Mouse (Mus musculus) heart, postnatal 0 days (tissue): ENCODE measurements around the gene Tnrc6a. TPM values are rescaled to one million over a fixed set of nuclear protein-coding genes. Genes with fewer than 3 reads are reported as not detected.
"Not testable (repeated sequence)": the region's sequence is repeated elsewhere in the genome, so short reads cannot be mapped to it uniquely, and the experiment has no call there.

Experiments
- ATAC-seq: fragments of 200-750 bp; cut with Nextera tagmentation; 2 replicates; pipeline ENCODE4 v1.8.0; 2017; ENCODE audit warnings: low read depth, moderate number of reproducible peaks, moderate library complexity; ENCODE audit not compliant: insufficient read depth
- DNase-seq: peaks from one replicate; pipeline ENCODE4 v3.0.0-alpha.2; 2016; ENCODE audit warnings: low spot score
- H3K27ac ChIP-seq: fragments of 300-500 bp; sonication (generic); 2 replicates; pipeline ENCODE4 v1.5.1; 2014; ENCODE audit warnings: low read depth, mild to moderate bottlenecking
- H3K27me3 ChIP-seq: fragments of 300-500 bp; sonication (generic); 2 replicates; pipeline ENCODE4 v1.6.1; 2014; ENCODE audit warnings: low read length, mixed read lengths; ENCODE audit not compliant: control insufficient read depth, insufficient read depth
- H3K36me3 ChIP-seq: fragments of 300-500 bp; sonication (generic); replicated peaks from 2 replicates; pipeline ENCODE4 v1.6.1; 2014; ENCODE audit warnings: low read length, mixed read lengths; ENCODE audit not compliant: control insufficient read depth, insufficient read depth
- H3K4me1 ChIP-seq: fragments of 300-500 bp; sonication (generic); 2 replicates; pipeline ENCODE4 v1.6.1; 2014; ENCODE audit warnings: antibody characterized with exemption; ENCODE audit not compliant: control insufficient read depth, insufficient read depth
- H3K4me2 ChIP-seq: fragments of 300-500 bp; sonication (generic); 2 replicates; pipeline ENCODE4 v1.6.1; 2014; ENCODE audit warnings: low read depth, mild to moderate bottlenecking, low read length, moderate library complexity
- H3K4me3 ChIP-seq: fragments of 300-500 bp; sonication (generic); 2 replicates; pipeline ENCODE4 v1.5.1; 2014; ENCODE audit warnings: low read depth, low read length
- H3K9ac ChIP-seq: fragments of 300-500 bp; sonication (generic); replicated peaks from 2 replicates; pipeline ENCODE4 v1.6.1; 2014; ENCODE audit warnings: low read depth, low read length, mixed read lengths
- H3K9me3 ChIP-seq: fragments of 300-500 bp; sonication (generic); replicated peaks from 2 replicates; pipeline ENCODE4 v1.6.1; 2016; ENCODE audit warnings: low read length; ENCODE audit not compliant: control insufficient read depth
- CTCF ChIP-seq: IDR thresholded peaks from 2 replicates; pipeline ENCODE4 v1.5.1; 2016; ENCODE audit warnings: antibody characterized with exemption, control low read depth, low read depth
- EP300 ChIP-seq: IDR thresholded peaks from 2 replicates; pipeline ENCODE4 v1.6.1; 2016; ENCODE audit warnings: antibody characterized with exemption, low read depth
- WGBS: fragments of 180-500 bp; shearing (Covaris S2); extraction: QIAGEN DNeasy Blood & Tissue Kit; methylation state at CpG from one replicate; pipeline ENCODE4 v1.1.7; 2014; 5-methylcytosine and 5-hydroxymethylcytosine counted together
- polyA plus RNA-seq: library from polyadenylated mRNA; unstranded; fragments of >200 nt; fragmentation: Nextera tagmentation; extraction: Ambion mirVana; gene quantifications from 2 replicates; pipeline ENCODE4 v1.2.1, GENCODE M21; 2015
- total RNA-seq: library from RNA; depleted of rRNA; stranded (reverse); fragments of >200 nt; gene quantifications from 2 replicates; pipeline ENCODE4 v1.2.3, GENCODE M21; 2014; ENCODE audit warnings: low replicate concordance

Gene Tnrc6a
- total and polyA plus RNA-seq, 2 experiments from 2014 or later: 33.6 to 41.4 TPM

- TF ChIP-seq EP300 (no peak), CTCF (no peak)
- Histone ChIP-seq H3K27me3 (no peaks in the 10 kb centered on the region), H3K9me3 (no peaks in the 10 kb centered on the region), H3K27ac (no peak overlapping the region), H3K9ac (no peak overlapping the region), H3K4me2 (no peak overlapping the region), H3K4me1 (peaks cover 8% of the 10 kb centered on the region; the same call in 1 of the 2 replicates), H3K36me3 (no peaks in the 10 kb centered on the region), H3K4me3 (no peak overlapping the region)
- WGBS: 90% methylated on average over 4 of the region's 4 CpGs
- DNase-seq (no peak), ATAC-seq (no peak)
Observed at GRCm38 (mm10) chr7:123088920-123089319, 34.8 kb upstream of the Tnrc6a start.

GRCm38 (mm10) chr7:123096344-123097120 is 27.2 kb upstream of the Tnrc6a start:
- Histone ChIP-seq H3K4me2 (no peak overlapping the region), H3K4me1 (peaks cover 8% of the 10 kb centered on the region; the same call in 1 of the 2 replicates), H3K27ac (no peak overlapping the region), H3K9ac (no peak overlapping the region), H3K9me3 (no peaks in the 10 kb centered on the region), H3K4me3 (no peak overlapping the region), H3K27me3 (no peaks in the 10 kb centered on the region), H3K36me3 (no peaks in the 10 kb centered on the region)
- ATAC-seq (no peak), DNase-seq (no peak)
- 75% methylated on average over 12 of the region's 12 CpGs for WGBS
- no peak for TF ChIP-seq EP300
- TF ChIP-seq CTCF: no peak

GRCm38 (mm10) chr7:123097891-123098750 is 25.6 kb upstream of the Tnrc6a start:
- H3K4me2 ChIP-seq: no peak overlapping the region

GRCm38 (mm10) chr7:123101295-123101694 is 22.4 kb upstream of the Tnrc6a start:
- peaks cover 8% of the 10 kb centered on the region; the same call in 1 of the 2 replicates for H3K4me1 ChIP-seq
- no peaks in the 10 kb centered on the region for H3K9me3 ChIP-seq
- TF ChIP-seq CTCF (no peak), EP300 (no peak)
- H3K27me3 ChIP-seq: no peaks in the 10 kb centered on the region
- no peaks in the 10 kb centered on the region for H3K36me3 ChIP-seq
- DNase-seq (no peak), ATAC-seq (no peak)
- no peak overlapping the region for H3K9ac ChIP-seq
- 57% methylated on average over 3 of the region's 3 CpGs for WGBS
- H3K4me2 ChIP-seq: no peak overlapping the region
- no peak overlapping the region for H3K4me3 ChIP-seq
- no peak overlapping the region for H3K27ac ChIP-seq

More at GRCm38 (mm10) chr7:123097891-123098750, 25.6 kb upstream of the Tnrc6a start:
- Histone ChIP-seq H3K27ac (peak overlapping the region; percentile 92), H3K36me3 (no peaks in the 10 kb centered on the region), H3K9ac (peak overlapping the region; percentile 29; the same call in 1 of the 2 replicates), H3K4me3 (no peak overlapping the region), H3K9me3 (no peaks in the 10 kb centered on the region), H3K4me1 (peaks cover 8% of the 10 kb centered on the region; the same call in 1 of the 2 replicates), H3K27me3 (no peaks in the 10 kb centered on the region)
- WGBS: 25% methylated on average over 16 of the region's 16 CpGs
- ATAC-seq (peak; percentile 96), DNase-seq (peak; percentile 97)
- TF ChIP-seq EP300 (peak; percentile 96), CTCF (no peak)

DNA sequence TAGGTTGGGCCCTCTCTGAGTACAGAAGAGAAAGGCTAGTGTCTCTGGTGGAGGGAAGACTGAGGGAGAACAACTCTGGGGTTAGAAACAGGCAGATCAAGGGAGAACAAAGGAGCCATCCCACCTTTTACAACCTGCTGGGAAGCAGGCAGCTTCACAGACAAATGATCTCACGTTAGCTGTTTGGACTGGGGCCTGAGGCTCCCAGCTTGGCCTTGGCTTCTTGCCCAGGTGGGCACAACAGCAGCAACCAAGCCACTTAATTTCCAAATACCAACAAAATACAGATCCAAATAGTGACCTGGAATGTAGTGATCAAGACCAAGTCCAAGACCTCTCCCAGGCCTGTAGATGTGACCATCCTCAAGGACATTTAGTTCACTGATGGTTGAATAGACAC is 18.3 kb upstream of the Tnrc6a start:
- H3K27ac ChIP-seq, H3K4me3 ChIP-seq, H3K9me3 ChIP-seq, H3K27me3 ChIP-seq, H3K36me3 ChIP-seq, H3K9ac ChIP-seq, ATAC-seq, H3K4me2 ChIP-seq, DNase-seq: not testable (repeated sequence)
- 23% methylated on average over 1 of the region's 1 CpGs for WGBS
- H3K4me1 ChIP-seq: peaks cover 16% of the 10 kb centered on the region
